Mouse (Mus musculus): ENCODE data around the gene Mpeg1.

DNA sequence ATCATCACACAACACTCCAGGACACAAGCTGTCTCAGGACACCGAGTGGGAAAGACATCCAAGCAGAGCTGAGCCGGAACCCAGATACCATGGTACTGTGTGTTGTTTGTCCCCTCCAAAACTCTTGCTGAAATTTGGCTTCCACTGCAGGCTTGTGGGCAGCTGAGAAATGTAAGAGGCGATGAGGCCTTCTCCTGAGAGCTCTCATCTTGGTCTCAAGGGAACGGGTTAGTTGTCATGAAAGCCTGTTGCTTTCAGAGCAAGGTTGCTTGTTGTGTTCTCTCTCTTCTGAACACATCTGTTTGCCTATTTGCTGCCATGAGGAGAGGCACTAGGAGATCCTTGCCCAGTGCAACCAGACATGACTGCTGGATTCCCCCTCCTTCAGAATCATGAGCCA lies 13.4 kb downstream of the Mpeg1 start:
- TF ChIP-seq CTCF (IDR thresholded peaks at IDR 0.05; ENCODE audit: control insufficient read depth, insufficient read depth, insufficient read length) (no peak), USF1 (IDR thresholded peaks at IDR 0.05; ENCODE audit: low read depth) (no peak), MAX (IDR thresholded peaks at IDR 0.05) (no peak), MYOG (IDR thresholded peaks at IDR 0.05; ENCODE audit: control insufficient read depth, extremely low read depth, insufficient read length) (no peak), MYOD1 (IDR thresholded peaks at IDR 0.05; ENCODE audit: control insufficient read depth, insufficient read length, low read depth) (no peak)
